ENCODE assay signal across 26 mouse cellular contexts in the genomic region with DNA sequence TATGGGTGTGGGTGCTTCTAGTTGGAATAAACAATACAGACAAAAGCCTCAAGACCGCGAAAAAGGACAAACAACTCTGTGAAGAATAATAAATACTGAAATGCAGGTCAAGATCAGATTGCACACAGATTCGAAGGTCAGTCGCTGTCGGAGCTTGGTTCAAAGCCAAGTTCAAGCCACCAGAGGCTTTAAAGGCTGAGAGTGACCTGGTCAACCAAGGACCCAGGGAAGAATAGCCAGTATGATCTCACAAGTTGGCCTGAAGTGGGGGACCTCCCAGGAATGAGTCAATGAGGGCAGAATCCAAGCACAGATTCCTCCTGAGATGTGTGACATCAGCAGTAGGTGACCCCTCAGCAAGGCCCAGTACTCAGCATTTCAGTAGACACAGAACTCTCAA. TPM values are rescaled to one million over a fixed set of nuclear protein-coding genes. Genes with fewer than 3 reads are reported as not detected.
A peak's percentile ranks its signal among the peaks of the same experiment; 100 is the strongest.
DNase-seq lines count a peak whose midpoint lies in the region; TF ChIP-seq lines count a peak whose summit lies in the region.
"Had no signal": no experiment of that assay in that cellular context is flagged by ENCODE, and none has a peak within 500 bp of the region (broad histone marks: within the 10 kb centered on the region; RNA-seq: fewer than 3 reads in every experiment).

No protein-coding gene starts in this region.

- H3K4me3 ChIP-seq in gastrocnemius, adult 2 months: no peak overlapping the region
- H3K4me3 ChIP-seq: forebrain, embryonic 12.5 days; hindbrain, embryonic 12.5 days; intestine, embryonic 15.5 days; lung, embryonic 15.5 days; midbrain, embryonic 10.5 days; midbrain, embryonic 15.5 days; neural tube, embryonic 15.5 days had no signal

- no peak overlapping the region for H3K27ac ChIP-seq in gastrocnemius, adult 2 months
- H3K27ac ChIP-seq: forebrain, embryonic 12.5 days; hindbrain, embryonic 12.5 days; hindbrain, postnatal 0 days; intestine, embryonic 15.5 days; lung, embryonic 15.5 days; midbrain, embryonic 10.5 days; midbrain, embryonic 15.5 days; neural tube, embryonic 15.5 days; stomach, postnatal 0 days had no signal

- no peak for TF ChIP-seq CTCF in gastrocnemius, adult 2 months (IDR thresholded peaks at IDR 0.05)

- DNase-seq in gastrocnemius, adult 2 months: peak; percentile 55
- DNase-seq in gastrocnemius, postnatal 4 days (ENCODE audit: low spot score in 2 of 2): no peak
- peak; percentile 86 for DNase-seq in adrenal gland, adult 2 months
- peak; percentile 84 for DNase-seq in adrenal gland, postnatal 14 days
- DNase-seq in skeletal muscle tissue, adult 2 months (ENCODE audit: low read depth, low spot score): peak; percentile 54
- no peak for DNase-seq in urinary bladder, postnatal 36 days (ENCODE audit: low spot score in 2 of 2)
- no peak for DNase-seq in Muller cell, postnatal 12 days (ENCODE audit: inconsistent ontology term)
- DNase-seq: cerebellum, adult 11-12 months; cerebellum, adult 9-11 months; heart, adult 11 months; heart, postnatal 36 days; kidney, adult 9 months; kidney, postnatal 14 days; retina, postnatal 1 day; right cerebral cortex, postnatal 25 days; thymus, adult 18-20 months; thymus, postnatal 25 days had no signal

- intact Hi-C loops in gastrocnemius, adult 2 months (cut with DNase I): no loop called here

RNA-seq across cellular contexts. Expression of gene Glce, which starts 8.3 kb away (rescaled TPM):
- total RNA-seq in gastrocnemius, adult 2 months (2021): 1 to 10 TPM; 6.1 to 8.9 TPM
- total RNA-seq in gastrocnemius, postnatal 4 days (2021): 10 to 100 TPM; 21.7 to 23.0 TPM
- total RNA-seq in adrenal gland, adult 2 months (2021): 10 to 100 TPM; 31.2 to 52.0 TPM
- polyA plus RNA-seq in adrenal gland, adult 2 months (2012; rRNA removed): 1.4 and 2.4 TPM in 2 replicates
- 27.2 and 30.3 TPM in 2 replicates for total RNA-seq in adrenal gland, postnatal 14 days (2021)

Comparison
In these comparisons a context has a peak if more than half of its experiments do, and no peak if none do; other contexts are left out.
1. DNase-seq: peak in gastrocnemius, adult 2 months (single experiment), adrenal gland, adult 2 months (single experiment), adrenal gland, postnatal 14 days (single experiment) and skeletal muscle tissue, adult 2 months (single experiment); none in gastrocnemius, postnatal 4 days (0 of 2), urinary bladder, postnatal 36 days (0 of 2) and Muller cell, postnatal 12 days (single experiment).